Mouse (Mus musculus) liver, embryonic 14.5 days (tissue): ENCODE measurements around the gene Dgkh.
"Not testable (repeated sequence)": the region's sequence is repeated elsewhere in the genome, so short reads cannot be mapped to it uniquely, and the experiment has no call there.

Experiments used
- CTCF ChIP-seq: IDR thresholded peaks from 2 replicates; pipeline ENCODE4 v1.5.1; 2016; ENCODE audit warnings: antibody characterized with exemption, low read depth, control low read depth
- EP300 ChIP-seq: IDR thresholded peaks from 2 replicates; pipeline ENCODE4 v1.6.1; 2016; ENCODE audit warnings: antibody characterized with exemption, low read depth

GRCm38 (mm10) chr14:78554830-78555229 lies 177.7 kb downstream of the Dgkh start:
- TF ChIP-seq CTCF, EP300: not testable (repeated sequence)
